Mouse (Mus musculus) cerebellum, adult 2 months (tissue): ENCODE results near the gene Slx1b.

Experiments
- CTCF ChIP-seq: fragments of 200-500 bp; IDR thresholded peaks from 2 replicates; pipeline ENCODE4 v1.5.1; 2011; ENCODE audit warnings: low read depth, mild to moderate bottlenecking, control low read depth, low read length, moderate library complexity, borderline replicate concordance; ENCODE audit not compliant: insufficient read depth
- POLR2A ChIP-seq: fragments of 200-500 bp; IDR thresholded peaks from 2 replicates; pipeline ENCODE4 v1.6.1; 2011; ENCODE audit warnings: low read length, control low read depth, borderline replicate concordance; ENCODE audit not compliant: insufficient read depth

DNA sequence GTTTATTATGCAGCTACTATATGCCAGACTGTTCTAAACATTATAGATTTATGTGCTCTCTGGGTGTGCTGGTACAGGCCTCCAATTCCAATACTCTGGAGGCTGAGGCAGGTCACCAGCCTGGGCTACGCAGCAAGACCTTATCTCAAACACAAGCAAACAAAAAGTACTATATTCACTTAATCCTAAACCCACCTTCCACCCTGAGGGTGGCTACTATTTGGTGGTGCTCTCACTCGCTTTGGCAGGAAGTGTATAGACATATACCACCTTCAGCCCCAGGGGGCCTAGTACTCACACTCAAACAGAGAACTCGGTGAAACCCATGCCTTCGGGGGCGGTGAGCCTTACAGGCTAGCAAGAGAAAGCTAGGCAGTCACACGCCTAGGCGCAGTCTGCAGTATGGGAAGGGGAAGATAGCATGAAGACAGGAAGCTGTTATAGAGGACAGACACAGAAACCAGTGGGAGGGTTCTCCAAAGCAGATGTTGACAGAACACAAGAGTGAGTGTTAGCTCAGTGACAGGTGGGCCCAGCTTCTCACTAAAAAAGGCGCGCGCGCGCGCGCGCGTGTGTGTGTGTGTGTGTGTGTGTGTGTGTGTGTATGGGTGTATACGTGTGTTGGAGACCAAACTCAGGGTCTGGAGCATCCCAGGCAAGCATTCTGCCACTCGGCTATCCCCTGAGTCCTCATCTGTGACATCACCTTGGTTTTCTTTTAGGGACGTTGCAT is 12.0 kb upstream of the Slx1b start, which contains the start of gene Coro1a:
- TF ChIP-seq CTCF = no peak
- no peak for TF ChIP-seq POLR2A
